Mouse (Mus musculus) left cerebral cortex, adult 18-20 months (tissue): ENCODE measurements around the gene Parvg. TPM values are rescaled to one million over a fixed set of nuclear protein-coding genes. Genes with fewer than 3 reads are reported as not detected.
"Not testable (repeated sequence)": the region's sequence is repeated elsewhere in the genome, so short reads cannot be mapped to it uniquely, and the experiment has no call there.

Experiments used
- DNase-seq, 2 experiments: peaks; one replicate each; pipeline ENCODE4 v3.0.0; 2021 to 2022; ENCODE audit warnings: low spot score in 2 of 2, mixed read lengths in 1 of 2
- long read RNA-seq, 2 experiments: library from polyadenylated mRNA; stranded (forward); transcript quantifications; one replicate each; pipeline ENCODE4 v2.0.0; 2021
- total RNA-seq, 2 experiments: library from RNA; stranded (reverse); gene quantifications; 2 replicates each; pipeline ENCODE4 v1.2.3; 2021

Gene Parvg
- total RNA-seq = 10 to 100 TPM; 12.5 to 14.9 TPM
- long read RNA-seq, experiment 1, transcript Parvg-201 (13 exons, 2,619 nt) = major isoform, 7 of 7 reads
- long read RNA-seq, experiment 1, partial matches to known transcripts = 0 of 7 reads
- long read RNA-seq, experiment 1, other reads (novel, unspliced or antisense) = 0 of 7 reads
- long read RNA-seq, experiment 2, transcript Parvg-201 (13 exons, 2,619 nt) = major isoform, 8 of 15 reads
- long read RNA-seq, experiment 2, partial matches to known transcripts = 5 of 15 reads
- long read RNA-seq, experiment 2, other reads (novel, unspliced or antisense) = 2 of 15 reads

DNA sequence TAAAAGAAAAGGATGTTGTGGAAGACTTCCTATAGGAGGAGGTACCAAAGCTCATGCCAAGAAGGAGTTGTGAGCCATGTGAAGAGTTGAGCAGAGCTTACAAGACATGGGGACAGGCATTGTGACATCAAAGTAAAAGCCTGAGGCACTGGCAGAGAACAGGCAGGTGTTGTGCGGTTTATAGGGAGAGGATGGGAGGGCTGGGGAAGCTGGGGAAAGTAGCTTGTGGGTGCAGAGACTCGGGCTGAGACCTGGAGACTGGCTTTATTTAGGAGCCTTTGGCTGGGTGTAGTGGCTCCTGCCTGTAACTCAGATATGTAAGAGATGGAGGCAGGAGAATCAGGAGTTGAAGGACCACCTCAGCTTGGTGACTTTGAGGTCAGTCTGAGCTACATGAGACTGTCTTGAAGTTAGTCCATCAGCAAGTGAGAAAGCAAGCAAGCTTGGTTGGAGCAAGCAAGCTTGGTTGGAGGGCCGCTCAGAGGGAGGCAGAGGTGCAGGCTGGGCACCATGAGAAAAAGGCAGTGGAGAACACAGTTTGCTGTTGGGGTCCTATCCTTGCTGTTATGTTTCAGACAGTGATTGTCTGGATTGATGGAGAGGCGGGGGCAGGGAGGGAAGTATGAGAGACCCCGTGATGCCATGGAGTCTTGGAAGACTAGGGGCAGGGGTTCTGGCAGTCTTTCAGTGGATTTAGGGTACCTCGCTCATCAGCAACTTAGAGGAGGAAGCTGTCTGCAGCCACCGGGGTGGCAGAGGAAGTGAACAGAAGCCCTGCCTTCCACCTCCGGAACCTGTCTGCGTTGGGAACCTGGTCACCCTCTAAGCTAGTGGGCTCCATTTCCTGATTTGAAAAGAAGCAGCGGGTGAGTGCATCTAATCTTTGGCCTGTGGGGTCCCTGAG is at the start of gene Parvg:
Gene Parvg (plus strand): TSS at position 61 of the 904 bp plus-strand sequence.
- DNase-seq = no peak

DNA sequence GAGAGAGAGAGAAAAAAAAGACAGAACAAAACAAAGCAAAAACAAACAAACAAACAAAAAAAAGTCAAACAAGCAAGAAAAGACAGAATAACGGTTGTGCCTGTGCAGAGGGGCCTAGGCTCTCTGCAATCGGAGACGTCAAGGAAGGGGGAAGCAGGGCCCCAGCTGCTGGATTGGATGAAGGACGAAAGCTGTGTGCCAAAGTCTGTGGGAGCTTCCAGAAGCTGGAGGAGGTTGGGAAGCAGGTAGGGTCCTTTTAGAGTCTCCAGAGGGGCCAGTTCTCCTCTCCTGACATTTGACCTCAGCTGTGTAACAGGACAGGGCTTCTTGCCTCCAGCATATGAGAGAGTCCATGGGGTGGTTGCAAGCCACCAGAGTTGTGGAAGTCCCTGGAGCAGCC is 47.8 kb upstream of the Parvg start:
- no peak for DNase-seq

DNA sequence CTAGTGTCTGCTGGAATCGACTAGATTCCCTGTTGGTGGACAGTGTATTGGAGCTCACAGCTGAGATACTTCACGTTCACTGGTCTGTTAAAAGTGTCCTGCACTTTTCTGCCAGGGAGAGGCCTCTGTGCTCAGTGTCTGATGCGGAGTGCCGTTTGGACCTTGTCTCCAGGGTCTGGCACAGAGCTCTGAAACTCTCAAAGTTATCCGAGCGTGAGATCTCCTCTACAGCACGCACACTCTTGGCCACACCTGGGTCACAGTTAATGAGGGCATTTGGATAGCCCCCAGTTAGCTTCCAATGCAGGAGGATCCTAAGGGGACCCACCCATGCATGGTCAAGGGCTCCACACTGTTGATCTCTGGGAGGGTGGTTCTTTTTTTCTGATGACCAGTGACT is 45.7 kb upstream of the Parvg start:
- no peak for DNase-seq

GRCm38 (mm10) chr15:84278656-84279055 is 45.2 kb upstream of the Parvg start:
- no peak for DNase-seq

- DNase-seq = no peak
Measured at GRCm38 (mm10) chr15:84280309-84280708, 43.5 kb upstream of the Parvg start.

- no peak for DNase-seq
Measured at GRCm38 (mm10) chr15:84280712-84281347, 43.0 kb upstream of the Parvg start.

GRCm38 (mm10) chr15:84282206-84283085 is 41.4 kb upstream of the Parvg start:
- DNase-seq = no peak

DNA sequence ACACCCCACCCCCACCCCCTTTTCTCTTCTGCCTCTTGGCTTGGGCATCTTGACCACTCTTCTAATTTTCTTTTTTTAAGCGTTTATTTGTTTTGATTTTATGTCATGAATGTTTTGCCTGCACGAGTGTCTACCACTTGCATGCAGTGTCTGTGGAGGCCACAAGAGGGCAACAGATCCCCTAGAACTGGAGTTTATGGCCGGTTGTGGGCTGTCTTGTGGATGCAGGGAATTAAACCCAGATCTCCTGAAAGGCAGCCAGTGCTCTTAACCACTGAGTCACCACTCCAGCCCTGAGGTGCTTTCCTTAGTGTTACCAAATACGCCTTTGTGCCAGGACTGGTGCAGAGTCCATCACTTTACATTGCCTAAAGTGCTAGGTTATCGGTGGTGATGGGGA is 39.8 kb upstream of the Parvg start:
- peak; percentile 31 to 47 for DNase-seq

DNA sequence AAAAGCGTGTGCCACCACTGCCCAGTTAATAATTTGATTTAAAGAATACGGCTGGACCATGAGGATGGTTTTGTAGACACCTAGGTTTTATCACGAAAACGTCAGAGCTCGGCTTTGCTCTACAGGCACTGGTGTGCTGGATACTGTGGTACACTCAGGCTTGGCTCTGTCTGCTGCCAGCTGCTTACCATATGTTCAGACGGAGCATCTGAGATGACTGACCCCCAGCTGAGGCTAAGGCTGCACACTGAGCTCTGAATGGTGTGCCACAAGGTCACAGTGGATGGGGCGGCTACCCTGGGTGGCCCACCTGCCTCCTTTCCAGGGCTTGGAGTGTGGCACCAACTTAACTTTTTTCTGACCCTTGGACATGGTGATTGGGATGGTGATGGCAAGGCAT is 38.4 kb upstream of the Parvg start:
- no peak for DNase-seq

DNA sequence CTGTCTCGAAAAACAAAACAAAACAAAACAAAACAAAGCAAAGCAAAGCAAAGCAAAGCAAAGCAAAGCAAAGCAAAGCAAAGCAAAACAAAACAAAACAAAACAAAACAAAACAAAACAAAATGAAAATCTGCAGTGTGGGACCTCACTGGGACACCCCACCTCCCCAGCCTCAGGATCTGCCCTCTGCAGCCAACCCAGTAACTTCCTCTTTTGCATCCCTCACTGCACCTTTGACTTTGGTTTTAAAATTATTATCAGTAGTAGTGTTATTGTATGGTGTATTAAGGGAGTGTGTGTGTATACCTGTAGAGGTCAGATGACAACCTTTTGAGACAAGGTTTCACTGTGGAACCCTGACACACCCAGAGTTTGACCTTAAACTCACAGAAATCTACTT is 34.9 kb upstream of the Parvg start:
- not testable (repeated sequence) for DNase-seq

- no peak for DNase-seq
Measured at GRCm38 (mm10) chr15:84291097-84291496, 32.7 kb upstream of the Parvg start.

GRCm38 (mm10) chr15:84293590-84293989 is 30.2 kb upstream of the Parvg start:
- no peak for DNase-seq

DNA sequence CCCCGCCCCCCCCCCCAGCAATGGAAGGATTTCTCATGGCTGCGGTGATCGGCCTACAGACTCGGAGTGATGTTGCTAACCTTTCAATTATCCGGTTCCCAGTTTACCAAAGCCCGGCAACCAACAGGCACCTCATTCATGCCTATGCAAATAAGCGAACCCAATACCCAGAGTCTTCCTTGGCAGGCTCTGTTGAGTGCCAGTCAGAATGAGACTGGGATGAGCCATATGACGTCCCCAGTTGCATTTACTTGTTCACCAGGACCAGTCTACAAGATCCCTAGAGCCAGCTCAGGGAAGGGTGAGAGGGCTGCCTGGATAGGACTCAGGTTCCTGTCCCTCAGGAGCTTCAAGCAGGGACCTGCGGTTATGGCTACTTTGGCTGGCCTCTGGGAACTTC is 29.4 kb upstream of the Parvg start:
- DNase-seq = no peak

GRCm38 (mm10) chr15:84295225-84295624 is 28.6 kb upstream of the Parvg start:
- no peak for DNase-seq

DNA sequence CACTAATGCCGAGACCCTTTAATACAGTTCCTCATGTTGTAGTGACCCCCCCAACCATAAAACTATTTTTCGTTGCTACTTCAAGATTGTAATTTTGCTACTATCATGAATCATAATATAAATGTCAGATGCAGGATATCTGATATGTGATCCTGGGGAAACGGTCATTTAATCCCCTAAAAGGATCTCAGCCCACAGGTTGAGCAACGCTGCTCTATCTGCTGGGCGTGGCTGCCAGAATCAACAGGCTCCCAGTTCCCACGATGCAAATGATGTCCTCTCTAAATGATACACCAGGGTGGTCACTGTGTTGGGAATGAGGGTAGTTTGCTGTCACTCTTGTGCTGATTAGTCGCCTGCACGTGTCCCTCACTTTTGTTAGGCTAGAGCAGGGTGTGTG is 26.4 kb upstream of the Parvg start:
- DNase-seq = no peak

GRCm38 (mm10) chr15:84298804-84299370 is 24.9 kb upstream of the Parvg start:
- no peak for DNase-seq

DNA sequence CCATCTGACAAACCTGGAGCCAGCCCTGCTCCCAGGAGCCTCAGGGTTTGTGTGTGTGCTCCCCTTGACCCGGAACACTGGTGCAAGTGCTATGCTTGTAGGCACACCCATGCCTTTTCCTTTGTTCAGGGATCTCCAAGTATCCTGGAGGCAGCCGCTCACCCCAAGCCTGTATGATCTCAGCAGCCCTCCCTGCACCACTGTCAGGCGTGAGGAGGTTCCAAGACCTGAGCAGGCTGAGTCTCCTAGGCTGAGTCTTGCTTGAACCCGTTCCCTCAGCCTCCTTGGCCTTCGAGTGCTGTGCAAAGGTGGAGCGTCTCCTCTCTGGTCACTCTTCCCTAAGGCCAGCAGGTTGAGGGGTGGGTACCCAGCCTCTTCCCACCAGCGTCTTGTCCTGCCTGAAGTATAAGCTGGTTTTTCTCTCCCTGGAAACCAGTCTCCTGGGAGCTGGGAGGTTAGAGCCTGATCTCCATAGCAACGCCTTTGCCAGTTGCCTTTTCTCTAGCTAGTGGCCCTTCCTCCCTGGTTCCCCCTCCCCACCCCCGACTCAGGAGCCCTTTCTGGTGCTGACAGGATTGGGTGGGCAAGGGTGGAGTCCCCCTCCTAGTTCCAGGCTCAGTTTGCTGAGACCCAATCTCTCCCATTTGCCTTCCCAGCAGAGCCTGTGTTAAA is 24.0 kb upstream of the Parvg start:
- DNase-seq = no peak

GRCm38 (mm10) chr15:84300591-84300990 is 23.2 kb upstream of the Parvg start:
- DNase-seq = no peak

- peak in 1 of 2 experiments; percentile 42 for DNase-seq
Measured at GRCm38 (mm10) chr15:84301026-84301425, 22.8 kb upstream of the Parvg start.
